Mouse (Mus musculus) lung, postnatal 25 days (tissue): Measurements from ENCODE around the gene Arhgef10l.

Experiments
- DNase-seq: peaks from one replicate; pipeline ENCODE4 v3.0.0; 2022; ENCODE audit warnings: low spot score

Arhgef10l gene

DNA sequence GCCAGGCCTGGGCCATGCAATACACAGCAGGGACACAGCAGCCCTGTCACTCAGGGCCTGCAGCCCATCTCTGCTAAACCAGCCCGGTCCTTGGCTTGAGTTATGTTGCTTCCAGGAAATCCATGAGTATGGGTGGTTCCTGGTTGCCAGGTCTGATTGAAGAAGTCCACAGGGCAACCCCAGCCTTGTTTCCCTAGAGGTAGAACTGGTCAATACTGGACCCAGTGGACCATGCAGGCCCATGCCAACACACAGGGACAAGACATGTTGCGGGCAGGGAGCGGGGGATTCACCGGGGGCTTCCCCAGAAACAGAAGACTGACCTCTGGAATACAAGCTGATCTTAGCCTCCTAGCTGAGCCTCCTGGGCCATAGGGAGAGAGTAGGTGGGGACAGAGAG is 142.9 kb downstream of the Arhgef10l start:
- no peak for DNase-seq

DNA sequence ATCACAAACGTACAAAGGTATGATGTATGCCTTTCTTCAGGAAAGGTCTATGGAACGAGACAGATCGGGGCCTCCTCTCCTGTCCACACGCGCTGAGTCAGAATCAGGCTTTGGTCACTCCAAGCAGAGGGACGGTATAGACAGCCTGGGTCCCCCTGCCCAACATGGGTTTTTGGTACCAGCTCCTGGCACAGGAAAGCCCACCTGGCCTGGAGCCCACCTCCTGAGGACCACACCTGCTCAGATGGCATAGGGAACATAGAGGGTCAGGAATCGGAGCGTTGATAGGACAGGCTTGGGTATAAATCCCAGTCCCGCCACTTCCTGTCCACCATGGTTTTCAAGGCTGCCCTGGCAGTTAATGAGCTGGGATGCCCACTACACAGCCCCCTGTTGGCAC is 145.1 kb downstream of the Arhgef10l start:
- DNase-seq: no peak

DNA sequence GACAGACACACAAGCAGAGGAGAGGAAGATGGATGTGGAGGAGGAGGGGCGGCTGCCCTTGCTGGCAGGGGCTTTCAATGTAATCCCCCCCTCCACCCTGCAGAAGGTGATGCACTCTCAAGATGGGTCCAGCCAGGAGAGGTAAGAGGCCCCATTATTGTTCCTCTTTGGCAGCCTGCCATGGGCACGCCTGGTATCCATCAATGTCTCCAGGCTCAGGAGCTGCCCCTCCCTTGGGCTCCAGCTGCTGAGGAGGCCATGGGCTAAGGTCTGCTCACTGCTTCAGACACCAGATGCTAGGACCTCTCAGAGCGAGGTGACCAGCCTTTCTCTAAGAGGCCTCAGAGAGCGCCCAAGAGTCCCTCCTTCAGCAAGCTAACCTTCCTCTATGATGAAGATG is 152.0 kb downstream of the Arhgef10l start:
- DNase-seq: no peak

DNA sequence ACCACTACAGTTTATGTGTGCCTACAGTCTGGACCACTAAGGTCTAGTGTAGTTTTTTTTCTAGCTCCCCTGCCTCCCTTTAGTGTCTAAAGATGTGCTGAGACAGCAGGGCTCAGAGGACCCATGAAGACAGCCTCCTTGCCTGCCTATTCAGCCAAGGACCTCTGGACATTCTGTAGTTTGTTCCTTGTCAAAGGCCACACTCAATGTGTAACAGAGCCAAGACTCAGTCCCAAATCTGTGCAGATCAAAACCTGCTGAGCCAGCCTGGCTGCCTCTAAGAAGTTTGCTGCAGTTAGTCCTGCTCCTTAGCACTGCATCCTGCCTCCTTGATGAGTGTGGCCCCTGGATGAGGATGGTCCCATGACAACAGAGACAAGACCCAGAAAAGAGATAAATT is 156.0 kb downstream of the Arhgef10l start:
- DNase-seq: no peak

- DNase-seq: no peak
Measured at GRCm38 (mm10) chr4:140507172-140507714, 158.6 kb downstream of the Arhgef10l start.

- no peak for DNase-seq
Measured at GRCm38 (mm10) chr4:140505608-140506002, 160.2 kb downstream of the Arhgef10l start.

GRCm38 (mm10) chr4:140504921-140505607 is 160.7 kb downstream of the Arhgef10l start:
- DNase-seq: no peak

GRCm38 (mm10) chr4:140504067-140504913 is 161.5 kb downstream of the Arhgef10l start:
- DNase-seq: no peak

DNA sequence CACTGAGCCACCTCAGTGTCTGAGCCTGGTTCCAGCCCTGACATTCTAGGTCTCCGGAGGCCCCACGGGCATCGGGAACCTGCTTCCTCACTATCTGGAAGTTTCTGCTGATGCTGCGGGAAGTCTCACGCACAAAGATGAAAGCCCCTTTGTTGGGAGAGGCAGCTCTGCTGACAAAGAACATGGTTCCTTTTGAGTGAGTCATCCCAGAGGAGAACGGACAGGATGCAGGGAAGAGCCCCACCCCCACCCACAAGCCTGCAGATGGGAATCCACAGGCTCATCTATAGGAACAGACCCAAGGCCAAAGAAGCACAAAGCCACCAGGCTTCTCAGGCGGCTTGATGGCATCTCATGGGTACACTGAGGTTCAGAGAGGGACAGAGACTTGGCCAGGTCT is 165.0 kb downstream of the Arhgef10l start:
- DNase-seq: no peak

DNA sequence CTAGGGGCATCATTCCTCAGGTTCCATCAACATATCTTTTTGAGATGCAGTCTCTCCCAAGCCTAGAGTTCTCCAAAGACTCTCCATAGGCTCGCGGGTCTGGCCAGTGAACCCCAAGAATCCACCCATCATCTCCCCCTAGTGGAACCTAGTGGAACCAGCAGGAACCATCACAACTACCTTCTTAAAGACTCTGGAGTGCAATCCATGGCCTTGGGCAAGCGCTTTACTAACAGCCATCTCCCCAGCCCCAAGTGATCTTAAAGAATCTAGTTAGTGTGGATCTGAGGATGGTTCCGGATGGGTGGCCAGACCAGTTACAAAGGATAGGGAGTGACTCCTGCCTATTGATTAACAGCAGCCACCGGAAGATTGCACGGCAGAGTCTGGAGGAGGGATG is 166.2 kb downstream of the Arhgef10l start:
- no peak for DNase-seq

- no peak for DNase-seq
Measured at GRCm38 (mm10) chr4:140497169-140497568, 168.6 kb downstream of the Arhgef10l start.

GRCm38 (mm10) chr4:140491555-140491954 is 174.3 kb downstream of the Arhgef10l start:
- DNase-seq: no peak

- no peak for DNase-seq
Measured at GRCm38 (mm10) chr4:140485442-140485841, 180.4 kb downstream of the Arhgef10l start.

GRCm38 (mm10) chr4:140483134-140483533 is 182.7 kb downstream of the Arhgef10l start:
- no peak for DNase-seq

DNA sequence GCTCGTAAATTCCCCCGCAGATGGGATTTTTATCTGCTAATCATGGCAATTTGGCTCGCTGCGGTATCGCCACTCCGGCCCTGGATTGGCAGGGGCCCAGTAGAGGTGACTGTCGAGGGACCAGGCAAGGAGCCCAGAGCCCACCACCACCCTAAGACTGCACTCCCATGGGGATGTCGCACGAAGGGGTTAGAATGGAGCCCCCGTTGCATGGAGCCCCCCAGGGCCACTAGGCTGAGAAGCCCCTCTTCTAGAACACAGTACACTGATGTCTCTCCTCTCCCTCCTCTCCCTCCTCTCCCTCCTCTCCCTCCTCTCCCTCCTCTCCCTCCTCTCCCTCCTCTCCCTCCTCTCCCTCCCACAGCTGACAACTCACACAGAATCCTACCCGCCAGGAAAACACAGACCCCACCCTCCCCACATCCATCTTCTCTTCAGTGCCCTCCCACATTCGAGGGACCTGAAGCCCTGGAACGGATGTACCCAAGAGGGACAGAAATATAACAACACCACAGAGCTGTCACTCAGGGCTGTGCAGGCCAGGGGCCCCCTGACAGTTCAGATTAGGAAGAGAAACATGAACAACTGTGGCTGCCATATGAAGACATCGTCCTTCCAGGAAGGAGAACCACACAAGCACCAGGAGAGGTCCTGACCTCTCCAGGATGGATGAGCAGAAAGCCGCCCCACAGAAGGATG is 185.3 kb downstream of the Arhgef10l start:
- DNase-seq: no peak

- DNase-seq: no peak
Measured at GRCm38 (mm10) chr4:140475194-140475593, 190.6 kb downstream of the Arhgef10l start.

GRCm38 (mm10) chr4:140469760-140470452 is 195.9 kb downstream of the Arhgef10l start:
- DNase-seq: no peak

DNA sequence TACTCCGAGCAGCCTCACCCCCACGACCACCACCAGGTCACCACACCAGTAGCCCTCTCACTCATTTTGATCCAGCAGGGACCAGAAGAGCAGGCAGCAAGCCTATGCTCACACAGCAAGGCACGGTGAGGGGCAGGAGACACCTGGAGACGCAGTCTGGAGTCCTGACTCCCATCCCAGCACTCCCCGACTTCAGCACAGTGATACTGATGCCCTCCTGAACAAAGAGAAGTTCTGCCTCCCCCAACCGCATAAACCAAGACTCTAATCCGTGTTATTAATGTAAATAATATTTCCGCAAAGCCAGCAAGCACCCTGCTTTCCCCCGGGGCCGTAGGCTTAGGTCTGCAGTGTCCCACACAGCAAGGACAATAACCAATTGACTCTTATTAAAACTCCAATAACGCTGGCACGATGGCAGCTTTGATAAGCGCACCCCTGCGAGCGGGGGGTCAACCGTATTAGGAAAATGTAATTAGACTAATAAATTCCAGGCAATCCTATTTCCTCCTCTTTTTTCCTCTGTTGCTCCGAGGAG is 198.5 kb downstream of the Arhgef10l start:
- DNase-seq: no peak
